Mouse (Mus musculus) megakaryocyte, embryonic 14.5 days (primary cell): ENCODE data around the gene Slc24a1. TPM values are rescaled to one million over a fixed set of nuclear protein-coding genes. Genes with fewer than 3 reads are reported as not detected.
"Not testable (repeated sequence)": the region's sequence is repeated elsewhere in the genome, so short reads cannot be mapped to it uniquely, and the experiment has no call there.

ENCODE experiments used
- H3K27me3 ChIP-seq: replicated peaks from 2 replicates; pipeline ENCODE3; 2012; ENCODE audit warnings: inconsistent platforms
- H3K36me3 ChIP-seq: replicated peaks from 2 replicates; pipeline ENCODE3; 2012; ENCODE audit warnings: low read length, inconsistent platforms, mixed read lengths
- H3K4me1 ChIP-seq: 2 replicates; pipeline ENCODE4 v1.6.1; 2012; ENCODE audit warnings: inconsistent platforms
- H3K4me3 ChIP-seq: replicated peaks from 2 replicates; pipeline ENCODE3; 2012; ENCODE audit warnings: moderate library complexity, mild to moderate bottlenecking, inconsistent platforms
- H3K9me3 ChIP-seq: 2 replicates; pipeline ENCODE4 v1.6.1; 2012; ENCODE audit warnings: inconsistent platforms
- FLI1 ChIP-seq: IDR thresholded peaks from 2 replicates; pipeline ENCODE4 v1.6.1; 2012; ENCODE audit warnings: low read length, inconsistent platforms, mixed read lengths
- GATA1 ChIP-seq: IDR thresholded peaks from 3 replicates; pipeline ENCODE4 v1.6.1; 2012; ENCODE audit warnings: mixed read lengths, low read length, inconsistent platforms, borderline replicate concordance
- polyA plus RNA-seq: library from polyadenylated mRNA; stranded (reverse); fragments of >175 nt; gene quantifications from 2 replicates; pipeline ENCODE4 v1.2.3, GENCODE M21; 2012; ENCODE audit warnings: low replicate concordance; ENCODE audit not compliant: insufficient read depth

Slc24a1 gene
- 0.85 TPM in 1 of 2 replicates, not detected in the other for polyA plus RNA-seq

DNA sequence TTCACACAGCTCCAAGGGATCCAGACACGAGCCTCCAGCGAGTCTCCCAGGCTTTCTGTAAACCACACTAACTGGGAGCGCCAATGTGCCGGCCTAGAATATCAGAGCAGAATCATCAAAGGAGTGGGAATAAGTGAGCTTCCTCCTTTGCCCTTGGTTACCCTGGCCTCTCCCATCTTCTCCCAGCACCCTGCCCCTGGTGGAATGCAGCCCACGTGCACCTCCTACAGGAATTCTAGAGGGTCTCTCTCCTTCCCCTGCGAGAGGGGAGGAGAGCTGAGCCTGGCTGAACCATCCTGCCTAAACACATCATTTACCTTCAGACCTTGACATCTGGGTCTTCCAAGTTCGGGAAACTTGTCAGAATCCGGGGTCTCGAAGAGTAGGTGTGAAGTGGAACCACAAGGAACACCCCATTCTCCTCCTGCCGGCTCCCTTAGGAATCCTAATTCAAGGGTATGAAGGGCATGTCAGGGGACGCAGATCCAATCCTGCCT lies at the start of gene Slc24a1:
TSS of gene Slc24a1 (minus strand) at position 447 of the 497 bp plus-strand sequence.
- Histone ChIP-seq H3K4me1 (peaks cover 55% of the 10 kb centered on the region), H3K9me3 (peaks cover 10% of the 10 kb centered on the region; the same call in 1 of the 2 replicates), H3K36me3 (peaks cover 27% of the 10 kb centered on the region), H3K27me3 (peaks cover 32% of the 10 kb centered on the region), H3K4me3 (no peak within 1 kb of the TSS)
- TF ChIP-seq FLI1 (no peak), GATA1 (no peak)

DNA sequence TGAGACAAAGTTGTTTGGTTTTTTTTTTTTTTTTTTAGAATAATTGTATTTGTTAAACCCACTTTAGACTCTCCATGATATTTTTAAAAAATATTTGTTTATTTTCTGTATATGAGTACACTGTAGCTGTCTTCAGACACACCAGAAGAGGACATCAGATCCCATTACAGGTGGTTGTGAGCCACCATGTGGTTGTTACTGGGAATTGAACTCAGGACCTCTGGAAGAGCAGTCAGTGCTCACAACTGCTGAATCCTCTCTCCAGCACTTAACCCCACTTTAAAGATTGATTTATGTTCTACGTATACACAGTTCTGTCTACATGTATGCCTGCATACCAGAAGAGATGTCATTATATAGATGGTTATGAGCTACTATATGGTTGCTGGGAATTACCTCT lies 44.1 kb upstream of the Slc24a1 start:
- not testable (repeated sequence) for H3K4me3 ChIP-seq, H3K27me3 ChIP-seq, H3K9me3 ChIP-seq
- Histone ChIP-seq H3K36me3 (peaks cover 79% of the 10 kb centered on the region), H3K4me1 (peaks cover 25% of the 10 kb centered on the region)

DNA sequence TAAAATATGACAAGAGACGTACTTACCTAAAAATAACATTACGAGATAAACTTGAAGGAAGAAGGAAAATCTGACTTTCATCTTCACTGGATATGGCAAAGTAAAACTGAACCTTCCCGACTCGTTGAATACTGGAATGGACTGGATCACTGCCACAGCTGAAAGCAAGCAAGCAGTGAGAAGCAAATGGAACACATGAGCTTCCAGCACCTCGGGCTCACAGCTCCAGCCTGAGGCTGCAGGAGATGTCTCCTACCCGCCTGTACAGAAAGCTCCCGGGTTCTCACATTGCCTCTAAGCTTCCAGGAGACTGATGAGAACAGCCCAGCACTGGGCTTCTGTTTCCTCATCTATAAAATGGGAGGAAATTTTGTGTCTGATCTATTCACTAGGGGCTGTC lies 38.9 kb upstream of the Slc24a1 start:
- Histone ChIP-seq H3K4me1 (peaks cover 44% of the 10 kb centered on the region), H3K36me3 (peaks cover 87% of the 10 kb centered on the region), H3K4me3 (no peak overlapping the region), H3K9me3 (no peaks in the 10 kb centered on the region), H3K27me3 (no peaks in the 10 kb centered on the region)
- TF ChIP-seq GATA1 (no peak), FLI1 (no peak)

DNA sequence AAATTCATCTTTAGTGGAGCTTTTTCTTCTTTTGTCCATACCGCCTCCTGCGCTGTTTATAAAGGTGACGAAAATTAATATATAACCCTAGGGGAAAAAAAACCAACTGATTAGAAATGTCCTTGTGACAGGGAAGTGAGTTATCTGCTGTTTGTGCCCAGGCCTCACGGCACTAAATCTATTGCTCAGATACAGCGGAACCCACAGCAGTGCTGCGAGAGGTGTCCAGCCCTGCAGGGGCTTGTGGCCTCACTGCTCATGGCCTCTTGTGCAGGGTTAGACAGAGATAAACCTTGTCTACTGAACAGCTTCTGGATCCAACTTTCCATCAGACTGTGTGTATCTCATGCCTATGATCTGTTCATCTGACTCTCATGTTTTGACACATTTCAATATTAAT lies 37.0 kb upstream of the Slc24a1 start:
- Histone ChIP-seq H3K36me3 (peaks cover 96% of the 10 kb centered on the region), H3K4me3 (no peak overlapping the region), H3K9me3 (no peaks in the 10 kb centered on the region), H3K27me3 (no peaks in the 10 kb centered on the region), H3K4me1 (peaks cover 44% of the 10 kb centered on the region)
- no peak for TF ChIP-seq FLI1
- no peak for TF ChIP-seq GATA1

DNA sequence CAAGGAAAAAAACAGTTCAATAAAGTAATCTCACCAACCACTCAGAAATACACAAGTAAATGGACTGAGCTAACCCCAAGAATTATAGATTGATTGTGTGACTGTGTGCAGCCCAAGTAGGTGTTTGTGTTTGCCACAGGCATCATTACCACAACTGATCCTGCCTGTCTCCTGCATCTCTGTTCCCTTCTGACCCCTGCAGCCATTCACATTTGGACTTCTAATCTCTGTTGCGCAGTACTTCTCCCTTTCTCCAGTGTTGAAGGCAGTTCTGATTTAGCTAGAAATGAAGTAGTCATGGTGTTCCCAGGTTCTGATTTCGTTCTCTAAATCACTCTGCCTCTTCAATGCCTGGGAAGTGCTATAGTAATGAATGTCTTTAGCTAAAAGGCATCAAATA lies 36.2 kb upstream of the Slc24a1 start:
- no peaks in the 10 kb centered on the region for H3K9me3 ChIP-seq
- no peak overlapping the region for H3K4me3 ChIP-seq
- TF ChIP-seq GATA1 (no peak), FLI1 (no peak)
- H3K27me3 ChIP-seq, result no peaks in the 10 kb centered on the region
- peaks cover 42% of the 10 kb centered on the region for H3K4me1 ChIP-seq
- peaks cover 97% of the 10 kb centered on the region for H3K36me3 ChIP-seq

DNA sequence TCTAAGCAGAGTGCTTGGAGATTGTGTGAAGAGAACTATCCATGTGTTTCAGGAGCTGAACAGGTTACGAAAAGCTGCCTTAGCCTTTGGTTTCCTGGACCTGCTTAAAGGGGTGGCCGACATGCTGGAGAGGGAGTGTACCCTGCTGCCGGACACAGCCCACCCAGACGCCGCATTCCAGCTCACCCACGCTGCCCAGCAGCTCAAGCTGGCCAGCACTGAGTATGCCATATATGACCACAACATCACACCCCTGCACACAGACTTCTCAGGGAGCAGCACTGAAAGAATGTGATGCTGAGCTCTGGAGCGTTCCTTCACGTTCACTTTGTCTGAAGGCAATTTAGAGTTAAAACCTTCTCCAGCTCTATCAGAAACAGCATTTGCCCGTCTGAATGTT lies 34.4 kb upstream of the Slc24a1 start:
- TF ChIP-seq FLI1 (no peak), GATA1 (no peak)
- Histone ChIP-seq H3K9me3 (no peaks in the 10 kb centered on the region), H3K27me3 (no peaks in the 10 kb centered on the region), H3K4me3 (no peak overlapping the region), H3K36me3 (peaks cover 99% of the 10 kb centered on the region), H3K4me1 (peaks cover 43% of the 10 kb centered on the region)

DNA sequence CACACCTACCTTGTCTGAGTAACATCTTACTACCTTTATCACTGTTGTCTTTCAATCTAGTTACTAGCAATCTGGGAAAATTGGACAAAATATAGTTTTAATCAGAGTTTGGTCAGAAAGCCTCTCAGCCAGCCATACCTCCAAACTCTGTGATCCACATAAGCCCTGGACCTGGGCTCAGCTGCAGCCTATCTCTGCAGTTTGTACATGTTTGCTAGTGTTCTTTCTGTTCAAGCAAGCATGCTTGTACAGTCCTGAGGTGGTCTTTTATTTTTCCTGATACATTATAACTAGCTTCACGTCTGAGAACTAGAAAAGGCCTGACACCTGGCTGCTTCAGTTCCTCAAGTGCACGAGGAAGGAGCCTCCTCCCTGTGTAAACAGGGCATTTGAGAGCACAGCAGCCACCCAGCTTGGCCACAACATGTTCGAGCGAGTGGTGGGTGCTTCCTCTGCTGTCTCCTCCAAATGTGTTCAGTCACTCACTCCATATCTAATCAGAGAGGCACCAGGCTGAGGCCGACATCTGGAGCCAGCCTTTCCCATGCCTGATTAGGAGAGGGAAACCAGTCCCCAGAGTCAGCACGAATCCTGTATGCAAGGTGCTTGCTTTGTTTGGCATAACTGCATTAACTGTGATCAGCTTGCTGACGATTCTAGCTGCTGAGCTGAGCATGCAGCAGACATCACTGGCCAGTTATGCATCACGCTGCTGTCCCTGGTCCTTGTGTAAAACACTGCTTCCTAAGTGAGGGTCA lies 33.8 kb upstream of the Slc24a1 start:
- peaks cover 40% of the 10 kb centered on the region for H3K4me1 ChIP-seq
- peaks cover 99% of the 10 kb centered on the region for H3K36me3 ChIP-seq

DNA sequence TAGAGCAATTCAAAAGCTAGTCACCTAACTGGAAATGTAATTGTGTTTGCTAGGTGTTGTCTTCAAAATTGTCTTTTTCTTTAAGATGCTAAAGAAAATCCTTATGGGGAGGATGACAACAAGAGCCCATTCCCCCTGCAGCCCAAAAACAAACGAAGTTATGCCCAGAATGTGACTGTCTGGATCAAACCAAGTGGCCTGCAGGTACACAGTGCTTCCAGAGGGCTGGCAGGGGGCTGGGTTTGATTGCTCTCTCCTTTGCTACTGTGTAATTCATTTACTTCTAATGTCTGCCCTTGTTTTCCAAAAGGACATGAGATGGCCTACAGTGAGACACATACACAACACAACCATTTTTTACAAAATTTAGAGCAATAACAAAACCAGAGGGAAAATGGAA lies 30.5 kb upstream of the Slc24a1 start:
- TF ChIP-seq GATA1 (no peak), FLI1 (no peak)
- Histone ChIP-seq H3K4me1 (peaks cover 31% of the 10 kb centered on the region), H3K36me3 (peaks cover 100% of the 10 kb centered on the region)

More for the DNA sequence above, 33.8 kb upstream of the Slc24a1 start:
- no peak for TF ChIP-seq FLI1
- TF ChIP-seq GATA1, result no peak
- Histone ChIP-seq H3K9me3 (no peaks in the 10 kb centered on the region), H3K4me3 (peak overlapping the region; percentile 76), H3K27me3 (no peaks in the 10 kb centered on the region)

DNA sequence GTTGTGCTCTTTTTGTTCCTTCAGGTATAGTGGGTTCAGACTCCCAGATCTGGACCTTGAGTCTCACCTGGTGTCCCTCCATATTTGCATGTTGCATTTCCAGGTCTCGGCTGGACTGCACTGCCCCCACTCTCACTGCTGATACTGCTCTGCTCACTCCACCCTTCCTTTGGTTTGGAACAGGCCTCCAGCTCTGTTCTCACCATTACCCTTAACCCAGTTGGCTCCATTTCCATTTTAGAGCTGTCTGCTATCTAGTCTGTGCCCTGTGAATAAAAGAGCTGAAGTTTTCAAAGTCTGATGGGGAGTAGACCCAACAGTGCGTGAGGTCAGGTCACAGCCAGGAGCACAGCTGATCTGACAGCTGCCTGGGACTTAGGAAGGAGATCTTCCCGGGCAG lies 29.1 kb upstream of the Slc24a1 start:
- TF ChIP-seq GATA1 (no peak), FLI1 (no peak)
- H3K36me3 ChIP-seq, result peaks cover 100% of the 10 kb centered on the region
- H3K4me1 ChIP-seq, result peaks cover 26% of the 10 kb centered on the region
- no peaks in the 10 kb centered on the region for H3K27me3 ChIP-seq
- no peak overlapping the region for H3K4me3 ChIP-seq
- H3K9me3 ChIP-seq, result no peaks in the 10 kb centered on the region

More for the DNA sequence above, 30.5 kb upstream of the Slc24a1 start:
- H3K4me3 ChIP-seq, result no peak overlapping the region
- no peaks in the 10 kb centered on the region for H3K27me3 ChIP-seq
- H3K9me3 ChIP-seq, result no peaks in the 10 kb centered on the region

DNA sequence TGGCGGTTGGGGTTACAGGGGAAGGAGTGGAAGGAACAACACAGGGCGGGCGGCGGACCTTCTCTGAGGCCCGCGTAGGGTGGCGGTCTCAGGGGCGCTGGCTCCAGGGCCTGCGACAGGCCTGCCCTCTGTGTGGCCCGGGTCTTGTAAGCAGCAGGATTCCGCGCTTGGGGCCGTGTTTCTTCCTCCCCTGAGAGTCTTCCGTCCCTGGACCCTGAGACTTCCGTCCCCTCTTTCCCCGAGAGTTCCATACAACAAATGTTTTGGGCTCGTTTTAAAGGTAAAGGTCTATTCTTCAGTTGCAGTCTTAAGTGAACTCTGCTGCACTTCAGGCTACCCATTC lies 9.5 kb upstream of the Slc24a1 start:
- H3K9me3 ChIP-seq, result no peaks in the 10 kb centered on the region
- no peaks in the 10 kb centered on the region for H3K27me3 ChIP-seq
- peak overlapping the region; percentile 96 for H3K4me3 ChIP-seq
- no peak for TF ChIP-seq FLI1
- no peak for TF ChIP-seq GATA1
- H3K36me3 ChIP-seq, result peaks cover 40% of the 10 kb centered on the region
- H3K4me1 ChIP-seq, result peaks cover 70% of the 10 kb centered on the region
